Mouse (Mus musculus) intestine, embryonic 16.5 days (tissue): Measurements from ENCODE around the gene Serpinb9. TPM values are rescaled to one million over a fixed set of nuclear protein-coding genes. Genes with fewer than 3 reads are reported as not detected.

Experiments
- ATAC-seq: fragments of 200-750 bp; cut with Nextera tagmentation; 2 replicates; pipeline ENCODE4 v1.8.0; 2017; ENCODE audit warnings: moderate TSS enrichment, moderate library complexity
- H3K27ac ChIP-seq: fragments of 300-500 bp; sonication (generic); 2 replicates; pipeline ENCODE4 v1.5.1; 2014; ENCODE audit warnings: mild to moderate bottlenecking, low read length
- H3K27me3 ChIP-seq: fragments of 300-500 bp; sonication (generic); replicated peaks from 2 replicates; pipeline ENCODE4 v1.6.1; 2014; ENCODE audit warnings: low read length, control low read depth, mixed read lengths; ENCODE audit not compliant: control insufficient read depth, insufficient read depth
- H3K36me3 ChIP-seq: fragments of 300-500 bp; sonication (generic); 2 replicates; pipeline ENCODE4 v1.6.1; 2014; ENCODE audit warnings: low read length, control low read depth; ENCODE audit not compliant: control insufficient read depth, insufficient read depth
- H3K4me1 ChIP-seq: fragments of 300-500 bp; sonication (generic); 2 replicates; pipeline ENCODE4 v1.6.1; 2014; ENCODE audit warnings: low read length, control low read depth, mixed read lengths; ENCODE audit not compliant: control insufficient read depth, insufficient read depth
- H3K4me2 ChIP-seq: fragments of 300-500 bp; sonication (generic); 2 replicates; pipeline ENCODE4 v1.6.1; 2014; ENCODE audit warnings: low read depth, low read length, control low read depth
- H3K4me3 ChIP-seq: fragments of 300-500 bp; sonication (generic); 2 replicates; pipeline ENCODE4 v1.5.1; 2014; ENCODE audit warnings: mild to moderate bottlenecking, low read length
- H3K9ac ChIP-seq: fragments of 300-500 bp; sonication (generic); 2 replicates; pipeline ENCODE4 v1.6.1; 2014; ENCODE audit warnings: low read depth, low read length
- H3K9me3 ChIP-seq: fragments of 300-500 bp; sonication (generic); 2 replicates; pipeline ENCODE4 v1.6.1; 2016; ENCODE audit warnings: low read length, control low read depth; ENCODE audit not compliant: control insufficient read depth
- WGBS: fragments of 180-500 bp; shearing (Covaris S2); extraction: QIAGEN DNeasy Blood & Tissue Kit; methylation state at CpG from one replicate; pipeline ENCODE4 v1.1.7; 2014; 5-methylcytosine and 5-hydroxymethylcytosine counted together
- polyA plus RNA-seq: library from polyadenylated mRNA; unstranded; fragments of >200 nt; fragmentation: Nextera tagmentation; extraction: Ambion mirVana; gene quantifications from 2 replicates; pipeline ENCODE4 v1.2.1, GENCODE M21; 2015

Serpinb9 gene
- polyA plus RNA-seq, 1 experiment from 2014 or later: 7.4 TPM

- WGBS: 81% methylated on average over 4 of the region's 4 CpGs
- Histone ChIP-seq H3K36me3 (no peaks in the 10 kb centered on the region), H3K4me3 (no peak overlapping the region), H3K27me3 (no peaks in the 10 kb centered on the region), H3K27ac (no peak overlapping the region), H3K4me2 (no peak overlapping the region), H3K9ac (no peak overlapping the region), H3K9me3 (no peaks in the 10 kb centered on the region), H3K4me1 (no peaks in the 10 kb centered on the region)
- ATAC-seq: no peak
Observed at GRCm38 (mm10) chr13:33048187-33048586, 45.1 kb downstream of the Serpinb9 start.

DNA sequence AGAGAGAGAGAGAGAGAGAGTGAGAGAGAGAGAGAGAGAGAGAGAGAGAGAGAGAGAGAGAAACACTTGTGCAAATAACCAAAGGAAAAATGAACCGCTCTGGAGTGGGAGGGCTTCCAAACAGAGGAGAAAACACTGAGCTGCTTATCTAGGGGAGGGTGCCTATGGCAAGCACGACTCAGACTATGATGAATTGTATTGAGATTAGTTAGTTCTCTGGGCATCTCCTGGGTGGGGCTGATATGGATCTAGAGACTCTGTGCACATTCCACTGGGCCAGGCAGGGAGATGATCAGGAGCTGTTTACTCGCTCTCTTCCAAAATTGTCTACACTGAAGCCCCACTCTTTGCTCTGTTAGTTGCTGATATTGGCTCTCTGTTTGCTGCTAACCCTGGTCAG lies 48.6 kb downstream of the Serpinb9 start:
- Histone ChIP-seq H3K9ac (no peak overlapping the region), H3K4me3 (no peak overlapping the region), H3K9me3 (no peaks in the 10 kb centered on the region), H3K36me3 (no peaks in the 10 kb centered on the region), H3K27me3 (no peaks in the 10 kb centered on the region), H3K4me1 (no peaks in the 10 kb centered on the region), H3K4me2 (no peak overlapping the region), H3K27ac (no peak overlapping the region)
- ATAC-seq: no peak
- 38% methylated on average over 3 of the region's 3 CpGs for WGBS

GRCm38 (mm10) chr13:33063048-33063447 lies 60.0 kb downstream of the Serpinb9 start:
- no peaks in the 10 kb centered on the region for H3K4me1 ChIP-seq
- H3K36me3 ChIP-seq: no peaks in the 10 kb centered on the region
- no peak for ATAC-seq
- H3K4me3 ChIP-seq: no peak overlapping the region
- no peaks in the 10 kb centered on the region for H3K27me3 ChIP-seq
- no peak overlapping the region for H3K27ac ChIP-seq
- WGBS: 62% methylated on average over 1 of the region's 1 CpGs
- H3K4me2 ChIP-seq: no peak overlapping the region
- H3K9ac ChIP-seq: no peak overlapping the region
- no peaks in the 10 kb centered on the region for H3K9me3 ChIP-seq

Other genes starting within 250 kb of the Serpinb9 start
- 0.02 TPM in 1 of 2 replicates, not detected in the other for gene Mylk4, start 219.3 kb upstream of the Serpinb9 start, polyA plus RNA-seq
- gene Wrnip1, start 201.2 kb upstream of the Serpinb9 start, polyA plus RNA-seq: 15.7 and 16.9 TPM in 2 replicates
- gene D930007J09Rik, start 200.4 kb upstream of the Serpinb9 start, polyA plus RNA-seq: not detected in 2 replicates
- gene Serpinb1a, start 152.1 kb upstream of the Serpinb9 start, polyA plus RNA-seq: 238 and 273 TPM in 2 replicates
- 0.09 TPM in 1 of 2 replicates, not detected in the other for gene Serpinb1c, start 105.0 kb upstream of the Serpinb9 start, polyA plus RNA-seq
- 3.7 TPM in 2 replicates for gene Serpinb6b, start 38.0 kb upstream of the Serpinb9 start, polyA plus RNA-seq
- 0.16 and 0.32 TPM in 2 replicates for gene Serpinb9b, start 24.2 kb downstream of the Serpinb9 start, polyA plus RNA-seq
- 0.15 and 0.18 TPM in 2 replicates for gene Serpinb1b, start 75.3 kb downstream of the Serpinb9 start, polyA plus RNA-seq
- not detected in 2 replicates for gene Serpinb9c, start 156.5 kb downstream of the Serpinb9 start, polyA plus RNA-seq
- gene Serpinb9d, start 189.7 kb downstream of the Serpinb9 start, polyA plus RNA-seq: not detected in 2 replicates
- not detected in 2 replicates for gene Serpinb9e, start 246.4 kb downstream of the Serpinb9 start, polyA plus RNA-seq